Mouse (Mus musculus) liver, embryonic 11.5 days (tissue): ENCODE results near the gene Arhgap6. TPM values are rescaled to one million over a fixed set of nuclear protein-coding genes. Genes with fewer than 3 reads are reported as not detected.

ENCODE experiments used
- ATAC-seq: fragments of 200-750 bp; cut with Nextera tagmentation; replicated peaks from 2 replicates; pipeline ENCODE4 v1.8.0; 2017; ENCODE audit warnings: moderate number of reproducible peaks, mild to moderate bottlenecking, moderate TSS enrichment, moderate library complexity; ENCODE audit not compliant: low FRiP score
- DNase-seq: peaks from one replicate; pipeline ENCODE4 v3.0.0-alpha.2; 2017; ENCODE audit warnings: low spot score
- H3K27ac ChIP-seq: fragments of 300-500 bp; sonication (generic); 2 replicates; pipeline ENCODE4 v1.5.1; 2014; ENCODE audit warnings: mild to moderate bottlenecking, low read depth, low read length, control low read depth
- H3K27me3 ChIP-seq: fragments of 300-500 bp; sonication (generic); replicated peaks from 2 replicates; pipeline ENCODE4 v1.6.1; 2014; ENCODE audit warnings: low read length, mixed read lengths; ENCODE audit not compliant: control insufficient read depth, insufficient read depth
- H3K36me3 ChIP-seq: fragments of 300-500 bp; sonication (generic); 2 replicates; pipeline ENCODE4 v1.6.1; 2014; ENCODE audit warnings: mild to moderate bottlenecking, low read length, moderate library complexity, mixed read lengths; ENCODE audit not compliant: control insufficient read depth, insufficient read depth
- H3K4me1 ChIP-seq: fragments of 300-500 bp; sonication (generic); replicated peaks from 2 replicates; pipeline ENCODE4 v1.6.1; 2014; ENCODE audit warnings: low read length, mixed read lengths; ENCODE audit not compliant: control insufficient read depth, insufficient read depth
- H3K4me2 ChIP-seq: fragments of 300-500 bp; sonication (generic); 2 replicates; pipeline ENCODE4 v1.6.1; 2014; ENCODE audit warnings: mild to moderate bottlenecking, control low read depth, moderate library complexity
- H3K4me3 ChIP-seq: fragments of 300-500 bp; sonication (generic); 2 replicates; pipeline ENCODE4 v1.5.1; 2014; ENCODE audit warnings: low read depth, low read length, control low read depth
- H3K9ac ChIP-seq: fragments of 300-500 bp; sonication (generic); 2 replicates; pipeline ENCODE4 v1.6.1; 2014; ENCODE audit warnings: low read depth, low read length, control low read depth
- H3K9me3 ChIP-seq: fragments of 300-500 bp; sonication (generic); 2 replicates; pipeline ENCODE4 v1.6.1; 2016; ENCODE audit warnings: low read length, inconsistent platforms, mixed read lengths; ENCODE audit not compliant: control insufficient read depth
- WGBS: fragments of 180-500 bp; shearing (Covaris S2); extraction: QIAGEN DNeasy Blood & Tissue Kit; methylation state at CpG from one replicate; pipeline ENCODE4 v1.1.7; 2014; 5-methylcytosine and 5-hydroxymethylcytosine counted together
- polyA plus RNA-seq: library from polyadenylated mRNA; unstranded; fragments of >200 nt; fragmentation: Nextera tagmentation; extraction: Ambion mirVana; gene quantifications from 2 replicates; pipeline ENCODE4 v1.2.1, GENCODE M21; 2014

Gene Arhgap6
- polyA plus RNA-seq, 1 experiment from 2014 or later = 9.7 TPM

- no peak overlapping the region for H3K9ac ChIP-seq
- H3K4me2 ChIP-seq = no peak overlapping the region
- no peaks in the 10 kb centered on the region for H3K36me3 ChIP-seq
- DNase-seq = no peak
- no peaks in the 10 kb centered on the region for H3K4me1 ChIP-seq
- ATAC-seq = peak; percentile 61; the same call in 1 of the 2 replicates
- 57% methylated on average over 1 of the region's 1 CpGs for WGBS
- no peaks in the 10 kb centered on the region for H3K27me3 ChIP-seq
- H3K27ac ChIP-seq = no peak overlapping the region
- H3K9me3 ChIP-seq = no peaks in the 10 kb centered on the region
- H3K4me3 ChIP-seq = no peak overlapping the region
These were observed 271.0 kb downstream of the Arhgap6 start for GRCm38 (mm10) chrX:169065922-169066321.

GRCm38 (mm10) chrX:169075020-169075419, 280.1 kb downstream of the Arhgap6 start:
- no peak for DNase-seq
- Histone ChIP-seq H3K9me3 (no peaks in the 10 kb centered on the region), H3K27me3 (peaks cover 6% of the 10 kb centered on the region), H3K27ac (no peak overlapping the region), H3K4me3 (no peak overlapping the region), H3K4me1 (no peaks in the 10 kb centered on the region), H3K9ac (no peak overlapping the region), H3K4me2 (no peak overlapping the region), H3K36me3 (no peaks in the 10 kb centered on the region)
- no peak for ATAC-seq
- 83% methylated on average over 2 of the region's 2 CpGs for WGBS

- no peak overlapping the region for H3K4me3 ChIP-seq
- ATAC-seq (no peak), DNase-seq (no peak)
- no peaks in the 10 kb centered on the region for H3K4me1 ChIP-seq
- no peaks in the 10 kb centered on the region; the same call in 1 of the 2 replicates for H3K27me3 ChIP-seq
- no peak overlapping the region for H3K9ac ChIP-seq
- WGBS = 84% methylated on average over 3 of the region's 3 CpGs
- H3K4me2 ChIP-seq = no peak overlapping the region
- H3K9me3 ChIP-seq = no peaks in the 10 kb centered on the region
- no peak overlapping the region for H3K27ac ChIP-seq
- no peaks in the 10 kb centered on the region for H3K36me3 ChIP-seq
These were observed 286.7 kb downstream of the Arhgap6 start for GRCm38 (mm10) chrX:169081609-169082008.

- no peaks in the 10 kb centered on the region for H3K4me1 ChIP-seq
- H3K4me2 ChIP-seq = no peak overlapping the region
- no peaks in the 10 kb centered on the region for H3K9me3 ChIP-seq
- no peak overlapping the region for H3K9ac ChIP-seq
- DNase-seq = no peak
- WGBS = 12% methylated on average over 5 of the region's 5 CpGs
- ATAC-seq = 0 out of 2 replicates have a peak, but pooled peaks have one; percentile 49
- no peak overlapping the region for H3K4me3 ChIP-seq
- H3K27me3 ChIP-seq = no peaks in the 10 kb centered on the region
- H3K27ac ChIP-seq = no peak overlapping the region
- H3K36me3 ChIP-seq = no peaks in the 10 kb centered on the region
These were observed 291.0 kb downstream of the Arhgap6 start for GRCm38 (mm10) chrX:169085871-169086270.

- no peak overlapping the region for H3K4me3 ChIP-seq
- H3K9ac ChIP-seq = no peak overlapping the region
- no peaks in the 10 kb centered on the region for H3K9me3 ChIP-seq
- H3K27me3 ChIP-seq = no peaks in the 10 kb centered on the region
- no peak overlapping the region for H3K27ac ChIP-seq
- no peaks in the 10 kb centered on the region for H3K36me3 ChIP-seq
- no peak for ATAC-seq
- H3K4me2 ChIP-seq = no peak overlapping the region
- no peak for DNase-seq
- 79% methylated on average over 2 of the region's 2 CpGs for WGBS
- no peaks in the 10 kb centered on the region for H3K4me1 ChIP-seq
These were observed 294.3 kb downstream of the Arhgap6 start for GRCm38 (mm10) chrX:169089221-169089620.

- no peaks in the 10 kb centered on the region for H3K9me3 ChIP-seq
- ATAC-seq = peak; percentile 75
- no peaks in the 10 kb centered on the region for H3K27me3 ChIP-seq
- H3K27ac ChIP-seq = no peak overlapping the region
- WGBS = 24% methylated on average over 2 of the region's 2 CpGs
- H3K4me2 ChIP-seq = no peak overlapping the region
- H3K4me3 ChIP-seq = no peak overlapping the region
- no peaks in the 10 kb centered on the region for H3K36me3 ChIP-seq
- DNase-seq = no peak
- H3K4me1 ChIP-seq = peaks cover 4% of the 10 kb centered on the region; the same call in 1 of the 2 replicates
- no peak overlapping the region for H3K9ac ChIP-seq
These were observed 299.7 kb downstream of the Arhgap6 start for GRCm38 (mm10) chrX:169094601-169095000.

GRCm38 (mm10) chrX:169095584-169095983, 300.7 kb downstream of the Arhgap6 start:
- Histone ChIP-seq H3K9me3 (no peaks in the 10 kb centered on the region), H3K4me3 (no peak overlapping the region), H3K4me1 (peaks cover 4% of the 10 kb centered on the region; the same call in 1 of the 2 replicates), H3K36me3 (no peaks in the 10 kb centered on the region), H3K27me3 (no peaks in the 10 kb centered on the region), H3K4me2 (no peak overlapping the region), H3K9ac (no peak overlapping the region), H3K27ac (no peak overlapping the region)
- DNase-seq = no peak
- peak; percentile 67 for ATAC-seq

- H3K27ac ChIP-seq = no peak overlapping the region
- H3K4me2 ChIP-seq = no peak overlapping the region
- no peaks in the 10 kb centered on the region for H3K36me3 ChIP-seq
- no peak overlapping the region for H3K4me3 ChIP-seq
- DNase-seq (no peak), ATAC-seq (no peak)
- peaks cover 7% of the 10 kb centered on the region for H3K4me1 ChIP-seq
- no peaks in the 10 kb centered on the region for H3K27me3 ChIP-seq
- WGBS = 55% methylated on average over 1 of the region's 1 CpGs
- H3K9ac ChIP-seq = no peak overlapping the region
- H3K9me3 ChIP-seq = no peaks in the 10 kb centered on the region
These were observed 307.8 kb downstream of the Arhgap6 start for GRCm38 (mm10) chrX:169102665-169103064.

GRCm38 (mm10) chrX:169106048-169106622, 311.2 kb downstream of the Arhgap6 start:
- no peaks in the 10 kb centered on the region for H3K9me3 ChIP-seq
- no peak overlapping the region for H3K4me3 ChIP-seq
- ATAC-seq (peak; percentile 88), DNase-seq (no peak)
- H3K9ac ChIP-seq = no peak overlapping the region
- peaks cover 7% of the 10 kb centered on the region for H3K4me1 ChIP-seq
- 39% methylated on average over 4 of the region's 4 CpGs for WGBS
- H3K4me2 ChIP-seq = peak overlapping the region; percentile 33
- H3K36me3 ChIP-seq = no peaks in the 10 kb centered on the region
- peak overlapping the region; percentile 66 for H3K27ac ChIP-seq
- no peaks in the 10 kb centered on the region for H3K27me3 ChIP-seq
